Mouse (Mus musculus) gastrocnemius, adult 2 months (tissue): ENCODE data around the gene Rps6ka1. TPM values are rescaled to one million over a fixed set of nuclear protein-coding genes. Genes with fewer than 3 reads are reported as not detected.
"Not testable (repeated sequence)": the region's sequence is repeated elsewhere in the genome, so short reads cannot be mapped to it uniquely, and the experiment has no call there.

ENCODE experiments used
- DNase-seq: peaks from one replicate; pipeline ENCODE4 v3.0.0; 2022
- H3K27ac ChIP-seq: fragments of 200-600 bp; 2 replicates; pipeline ENCODE4 v1.8.1; 2022; ENCODE audit warnings: mild to moderate bottlenecking
- H3K4me3 ChIP-seq: fragments of 200-600 bp; 2 replicates; pipeline ENCODE4 v1.8.1; 2022; ENCODE audit warnings: mild to moderate bottlenecking, moderate library complexity
- CTCF ChIP-seq: fragments of 200-600 bp; IDR thresholded peaks from 2 replicates; pipeline ENCODE4 v1.8.1; 2022; ENCODE audit warnings: antibody characterized with exemption, mild to moderate bottlenecking, moderate library complexity
- intact Hi-C: fragments of 180-260 bp; cut with DNase I; formaldehyde crosslinking; loops from one replicate; pipeline ENCODE4 v1.15.1; 2025
- total RNA-seq, 2 experiments: library from RNA; stranded (reverse); gene quantifications; 2 replicates each; pipeline ENCODE4 v1.2.3; 2021

Gene Rps6ka1
- total RNA-seq, 2 experiments from 2014 or later, result 3.5 to 4.8 TPM

- no peak overlapping the region for H3K27ac ChIP-seq
- H3K4me3 ChIP-seq, result no peak overlapping the region
- no peak for DNase-seq
- no peak for TF ChIP-seq CTCF
- intact Hi-C loops, result no loop called here
These were observed 19.5 kb upstream of the Rps6ka1 start for GRCm38 (mm10) chr4:133907086-133907485.

- intact Hi-C loops, H3K27ac ChIP-seq, H3K4me3 ChIP-seq, DNase-seq: not testable (repeated sequence)
These were observed 18.7 kb upstream of the Rps6ka1 start for GRCm38 (mm10) chr4:133906336-133906735.

DNA sequence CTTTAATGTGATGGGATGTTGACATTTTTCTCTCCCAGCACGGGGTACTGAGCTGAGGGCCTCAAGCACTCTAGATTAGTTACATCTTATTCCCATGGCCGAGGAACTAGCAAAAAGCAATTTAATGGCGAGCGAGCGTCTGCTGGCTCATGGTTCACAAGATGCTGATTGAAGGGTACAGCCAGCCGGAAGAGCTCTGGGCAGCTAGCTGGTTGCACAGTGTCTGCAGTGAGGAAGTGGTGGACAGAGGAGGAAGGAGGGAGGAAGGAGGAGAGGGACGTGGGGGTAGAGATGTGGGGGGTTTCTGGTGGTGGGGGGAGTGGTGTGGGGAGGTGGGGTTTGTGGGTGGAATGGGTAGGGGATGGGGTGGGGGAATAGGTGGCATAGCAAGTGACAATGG lies 17.6 kb upstream of the Rps6ka1 start:
- DNase-seq, result no peak
- TF ChIP-seq CTCF, result no peak
- Histone ChIP-seq H3K27ac (no peak overlapping the region), H3K4me3 (no peak overlapping the region)
- intact Hi-C loops, result no loop called here

DNA sequence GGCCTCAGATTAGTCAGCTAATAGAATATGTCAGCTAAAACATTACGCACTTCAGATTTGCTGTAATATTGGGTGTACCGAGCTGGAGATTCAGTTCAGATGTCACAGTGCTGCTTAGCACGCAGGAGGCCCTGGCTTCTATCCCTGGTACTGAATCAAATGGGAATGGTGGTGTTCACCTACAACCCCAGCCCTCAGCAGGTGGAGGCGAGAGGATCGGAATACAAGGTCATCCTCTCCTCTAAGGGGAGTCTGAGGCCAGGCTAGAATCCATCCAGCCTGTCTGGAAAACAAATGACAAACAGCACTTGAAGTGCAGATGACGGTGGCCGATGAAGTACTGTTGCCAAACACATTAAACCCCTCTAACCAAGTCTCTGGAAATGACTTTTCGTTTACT lies 16.7 kb upstream of the Rps6ka1 start:
- intact Hi-C loops, result no loop called here
- TF ChIP-seq CTCF, result no peak
- H3K27ac ChIP-seq, result no peak overlapping the region

DNA sequence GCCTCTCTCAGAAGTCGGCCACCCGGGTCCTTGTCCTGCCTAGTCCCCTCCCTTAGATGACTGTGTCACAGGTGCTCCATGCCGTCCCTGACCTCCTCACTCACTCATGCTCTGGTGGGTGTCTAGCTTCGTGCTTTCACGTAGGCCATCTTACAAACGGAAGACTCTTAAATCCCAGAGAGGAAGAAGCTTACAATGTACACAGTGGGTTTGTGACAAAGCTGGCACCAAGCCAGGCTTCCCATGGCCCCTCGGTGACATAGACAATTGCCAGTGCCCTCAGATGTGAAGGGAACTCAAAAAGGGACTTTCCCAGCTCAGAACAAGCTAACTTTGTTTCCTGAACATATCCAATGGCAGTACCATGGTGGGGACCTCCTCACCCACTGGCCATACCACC lies 15.8 kb upstream of the Rps6ka1 start:
- intact Hi-C loops, result no loop called here
- H3K27ac ChIP-seq, result no peak overlapping the region
- no peak for TF ChIP-seq CTCF
- no peak for DNase-seq
- H3K4me3 ChIP-seq, result no peak overlapping the region

More for the DNA sequence above, 16.7 kb upstream of the Rps6ka1 start:
- DNase-seq, result no peak
- no peak overlapping the region for H3K4me3 ChIP-seq

DNA sequence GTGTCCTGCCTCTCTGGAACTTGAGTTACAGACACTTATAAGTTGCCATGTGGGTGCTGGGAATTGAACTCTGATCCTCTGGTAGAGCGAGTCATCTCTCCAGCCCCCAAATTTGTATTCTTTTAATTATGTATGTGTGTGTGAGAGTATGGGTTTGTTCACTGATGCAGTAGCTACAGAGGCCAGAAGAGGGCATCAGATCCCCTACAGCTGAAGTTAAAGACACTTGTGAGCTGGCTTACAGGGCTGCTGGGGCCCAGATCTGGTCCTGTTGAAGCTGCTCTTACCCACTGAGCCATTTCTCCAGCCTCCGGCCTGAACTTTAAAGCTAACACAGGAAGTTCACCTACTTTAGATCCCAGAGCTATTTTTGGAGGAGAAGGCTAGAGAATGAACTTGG lies 14.9 kb upstream of the Rps6ka1 start:
- TF ChIP-seq CTCF, result no peak
- H3K4me3 ChIP-seq, result no peak overlapping the region
- DNase-seq, result no peak
- intact Hi-C loops, result no loop called here
- no peak overlapping the region for H3K27ac ChIP-seq

GRCm38 (mm10) chr4:133900887-133901286 lies 13.3 kb upstream of the Rps6ka1 start:
- TF ChIP-seq CTCF, result no peak
- no peak for DNase-seq
- Histone ChIP-seq H3K4me3 (no peak overlapping the region), H3K27ac (no peak overlapping the region)
- intact Hi-C loops, result no loop called here

GRCm38 (mm10) chr4:133900352-133900751 lies 12.8 kb upstream of the Rps6ka1 start:
- Histone ChIP-seq H3K27ac (no peak overlapping the region), H3K4me3 (no peak overlapping the region)
- intact Hi-C loops, result no loop called here
- no peak for DNase-seq
- no peak for TF ChIP-seq CTCF

DNA sequence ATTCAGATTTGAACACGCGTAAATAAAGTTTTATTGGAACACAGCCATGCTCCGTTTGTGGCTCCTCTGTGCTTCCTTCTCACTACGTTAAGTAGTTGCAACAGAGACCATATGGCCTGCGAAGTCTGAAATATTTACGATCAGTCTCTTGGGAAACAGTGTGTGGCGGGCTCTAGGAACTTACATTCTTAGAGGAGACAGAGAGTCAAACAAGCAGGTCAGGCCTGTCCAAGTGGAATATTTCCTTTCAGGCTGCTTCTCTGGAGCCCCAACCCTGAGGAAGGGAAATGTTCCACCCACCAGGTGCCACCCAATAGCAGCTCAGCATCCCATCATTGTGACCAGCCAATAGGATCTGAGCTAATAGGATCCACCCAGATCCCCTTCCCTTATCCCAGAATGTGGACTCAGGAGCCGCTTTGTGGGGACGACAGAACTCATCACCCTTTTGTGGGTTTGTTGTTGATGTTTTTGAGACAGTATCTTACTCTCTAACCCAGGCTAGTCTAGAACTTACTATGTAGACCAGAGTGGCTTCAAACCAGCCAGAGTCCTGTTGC lies 11.7 kb upstream of the Rps6ka1 start:
- no peak for TF ChIP-seq CTCF
- Histone ChIP-seq H3K27ac (no peak overlapping the region), H3K4me3 (no peak overlapping the region)
- DNase-seq, result no peak
- intact Hi-C loops, result no loop called here

GRCm38 (mm10) chr4:133898151-133898550 lies 10.6 kb upstream of the Rps6ka1 start:
- no peak for DNase-seq
- H3K4me3 ChIP-seq, result no peak overlapping the region
- no peak overlapping the region for H3K27ac ChIP-seq
- intact Hi-C loops, result no loop called here
- TF ChIP-seq CTCF, result no peak

DNA sequence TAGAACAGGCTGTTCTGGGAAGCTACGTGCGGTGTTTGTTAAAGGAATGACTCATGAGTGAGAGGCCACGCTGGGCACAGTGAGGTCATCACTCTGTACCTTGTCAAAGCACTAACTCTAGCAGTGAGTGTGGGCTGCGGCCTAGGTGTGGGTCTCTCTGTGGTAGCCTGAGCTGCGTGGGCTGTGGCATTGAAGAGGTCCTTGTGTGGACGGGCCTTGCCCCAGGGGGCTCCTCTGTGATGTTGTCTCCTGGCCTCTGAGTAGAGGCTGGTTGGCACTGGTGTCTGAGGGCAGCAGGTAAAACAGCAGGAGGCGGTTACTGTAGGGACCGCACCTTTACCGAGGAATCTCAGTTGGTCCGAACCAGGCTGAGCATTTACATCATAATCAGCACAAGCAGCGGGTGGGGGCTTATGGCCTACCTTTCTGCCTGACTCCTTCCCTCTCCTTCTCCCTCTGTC lies 9.9 kb upstream of the Rps6ka1 start:
- DNase-seq, result no peak
- TF ChIP-seq CTCF, result no peak
- no peak overlapping the region for H3K4me3 ChIP-seq
- no peak overlapping the region for H3K27ac ChIP-seq
- intact Hi-C loops, result no loop called here

DNA sequence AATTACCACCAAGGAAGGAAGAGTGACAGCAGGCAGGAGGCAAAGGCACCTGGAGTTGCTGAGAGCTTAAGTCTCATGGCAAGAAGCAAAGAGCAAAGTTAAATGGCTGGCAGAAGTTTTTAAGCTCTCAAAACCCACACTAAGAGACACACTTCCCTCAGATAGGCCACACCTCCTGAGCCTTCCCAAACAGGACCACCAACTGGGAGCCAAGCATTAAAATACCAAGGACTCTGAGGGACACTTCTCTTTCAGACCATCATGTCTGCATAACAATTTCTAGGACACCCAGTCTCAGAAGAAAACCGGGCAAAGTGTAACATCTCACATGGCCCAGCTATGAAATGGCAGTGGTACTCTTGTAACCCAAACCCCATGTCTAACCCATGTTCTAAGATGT lies 9.4 kb upstream of the Rps6ka1 start:
- intact Hi-C loops, result no loop called here
- no peak for TF ChIP-seq CTCF
- DNase-seq, result no peak
- Histone ChIP-seq H3K27ac (no peak overlapping the region), H3K4me3 (no peak overlapping the region)

DNA sequence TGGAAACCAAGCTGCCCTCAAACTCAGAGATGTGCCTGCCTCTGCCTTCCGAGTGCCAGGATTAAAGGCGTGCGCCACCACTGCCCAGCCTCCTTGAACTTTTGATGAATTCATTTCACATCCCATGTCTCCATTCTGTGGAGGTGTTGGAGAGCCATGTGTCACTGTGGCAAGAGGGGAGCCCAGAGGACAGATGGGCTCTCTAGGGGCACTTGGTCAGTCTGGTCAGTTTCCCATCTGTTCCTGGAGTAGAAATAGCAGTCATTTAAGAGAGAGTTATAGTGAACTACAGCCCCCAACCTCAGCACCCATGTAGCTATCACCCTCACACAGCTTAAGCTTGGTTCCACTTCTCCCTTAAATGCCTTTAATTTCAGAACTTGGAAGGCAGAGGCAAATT lies 8.4 kb upstream of the Rps6ka1 start:
- DNase-seq, result no peak
- intact Hi-C loops, result no loop called here
- Histone ChIP-seq H3K27ac (no peak overlapping the region), H3K4me3 (no peak overlapping the region)
- no peak for TF ChIP-seq CTCF

DNA sequence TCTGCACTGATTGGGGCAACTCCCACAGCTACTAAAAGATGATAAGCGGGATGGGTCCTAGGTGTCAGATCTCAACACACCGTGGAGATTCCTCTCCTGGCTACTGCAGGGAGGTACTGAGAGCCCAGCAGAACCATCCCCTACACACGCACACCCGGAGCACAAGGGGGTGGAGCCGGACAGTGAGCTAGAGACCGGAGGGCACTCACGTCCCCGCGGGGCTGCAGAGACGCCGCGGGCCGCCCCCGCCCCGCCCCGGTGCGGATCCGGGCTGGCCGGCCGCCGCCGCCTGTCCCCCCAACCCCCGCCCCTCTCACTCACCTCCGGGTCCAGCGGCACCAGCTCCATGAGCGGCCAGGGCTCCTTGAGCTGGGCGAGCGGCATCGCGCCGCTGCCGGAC lies 348 bp downstream of the Rps6ka1 start:
- Histone ChIP-seq H3K4me3 (peak overlapping the region; percentile 75), H3K27ac (peak overlapping the region; percentile 74)
- intact Hi-C loops, result no loop called here
- TF ChIP-seq CTCF, result no peak
- peak; percentile 48 for DNase-seq

DNA sequence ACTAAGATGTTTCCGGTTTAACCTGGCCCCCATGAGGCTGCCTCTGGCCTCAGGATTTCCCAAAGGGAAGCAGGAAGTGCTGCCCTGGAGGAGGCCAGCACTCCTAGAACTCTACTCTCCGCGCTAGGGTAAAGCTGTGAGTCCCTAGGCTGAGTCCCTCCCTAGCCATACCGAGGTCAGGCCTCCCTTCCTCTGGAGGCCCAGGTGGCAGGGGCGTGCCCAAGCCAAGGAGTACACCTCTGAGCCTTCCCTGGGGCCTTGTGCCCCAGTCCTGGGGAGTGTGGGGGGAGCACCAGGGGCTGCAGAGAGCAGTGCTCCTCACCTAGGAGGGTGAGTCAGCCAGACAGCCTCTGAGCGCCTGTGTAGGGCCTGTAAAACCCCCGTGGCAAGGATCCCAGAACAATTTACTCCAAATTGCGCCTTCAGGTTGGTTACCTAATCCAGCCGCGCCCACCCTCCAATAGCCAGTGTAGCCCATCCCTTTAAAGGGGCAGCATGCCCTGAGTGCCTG lies 1.6 kb downstream of the Rps6ka1 start:
- intact Hi-C loops, result no loop called here
- Histone ChIP-seq H3K4me3 (peak overlapping the region; percentile 75), H3K27ac (peak overlapping the region; percentile 74; the same call in 1 of the 2 replicates)
- TF ChIP-seq CTCF, result no peak
- no peak for DNase-seq
